Mouse (Mus musculus): Measurements from ENCODE around the gene Ddx6. TPM values are rescaled to one million over a fixed set of nuclear protein-coding genes. Genes with fewer than 3 reads are reported as not detected.
"Not testable (repeated sequence)": the region's sequence is repeated elsewhere in the genome, so short reads cannot be mapped to it uniquely, and the experiment has no call there.

The Ddx6 gene
- polyA plus RNA-seq, 1 experiment from 2014 or later, result 33.8 TPM

- Histone ChIP-seq H3K4me3 (ENCODE audit: low read depth, low read length) (no peak overlapping the region), H3K4me2 (ENCODE audit: low read depth, low read length) (no peak overlapping the region), H3K4me1 (ENCODE audit: control insufficient read depth, insufficient read depth, low read length) (peaks cover 17% of the 10 kb centered on the region), H3K27ac (ENCODE audit: low read depth, low read length) (no peak overlapping the region), H3K27me3 (ENCODE audit: control insufficient read depth, insufficient read depth, low read length) (no peaks in the 10 kb centered on the region), H3K36me3 (ENCODE audit: control insufficient read depth, insufficient read depth, low read length) (no peaks in the 10 kb centered on the region), H3K9ac (replicated peaks; ENCODE audit: low read depth, low read length) (no peak overlapping the region), H3K9me3 (ENCODE audit: control insufficient read depth, low read length) (no peaks in the 10 kb centered on the region)
- ATAC-seq (ENCODE audit: low read depth), result no peak
- WGBS, result 89% methylated on average over 6 of the region's 6 CpGs
Measured at GRCm38 (mm10) chr9:44600801-44601200, 3.9 kb upstream of the Ddx6 start.

- ATAC-seq (ENCODE audit: low read depth), result no peak
- peaks cover 32% of the 10 kb centered on the region for H3K4me1 ChIP-seq (ENCODE audit: control insufficient read depth, insufficient read depth, low read length)
- H3K4me2 ChIP-seq (ENCODE audit: low read depth, low read length), result peak overlapping the region; percentile 85; the same call in 1 of the 2 replicates
- no peak overlapping the region for H3K9ac ChIP-seq (replicated peaks; ENCODE audit: low read depth, low read length)
- H3K9me3 ChIP-seq (ENCODE audit: control insufficient read depth, low read length), result no peaks in the 10 kb centered on the region
- peaks cover 6% of the 10 kb centered on the region for H3K36me3 ChIP-seq (ENCODE audit: control insufficient read depth, insufficient read depth, low read length)
- no peak overlapping the region for H3K27ac ChIP-seq (ENCODE audit: low read depth, low read length)
- H3K27me3 ChIP-seq (ENCODE audit: control insufficient read depth, insufficient read depth, low read length), result no peaks in the 10 kb centered on the region
- 75% methylated on average over 6 of the region's 6 CpGs for WGBS
- no peak overlapping the region; the same call in 1 of the 2 replicates for H3K4me3 ChIP-seq (ENCODE audit: low read depth, low read length)
Measured at GRCm38 (mm10) chr9:44602766-44603165, 1.9 kb upstream of the Ddx6 start.

GRCm38 (mm10) chr9:44603454-44604289 is 1.0 kb upstream of the Ddx6 start:
- H3K27ac ChIP-seq (ENCODE audit: low read depth, low read length), result peak overlapping the region; percentile 99
- H3K9ac ChIP-seq (replicated peaks; ENCODE audit: low read depth, low read length), result peak overlapping the region; percentile 99
- no peaks in the 10 kb centered on the region for H3K27me3 ChIP-seq (ENCODE audit: control insufficient read depth, insufficient read depth, low read length)
- no peaks in the 10 kb centered on the region for H3K9me3 ChIP-seq (ENCODE audit: control insufficient read depth, low read length)
- peak; percentile 75 for ATAC-seq (ENCODE audit: low read depth)
- H3K4me1 ChIP-seq (ENCODE audit: control insufficient read depth, insufficient read depth, low read length), result peaks cover 37% of the 10 kb centered on the region
- H3K4me2 ChIP-seq (ENCODE audit: low read depth, low read length), result peak overlapping the region; percentile 85
- WGBS, result under 1% methylated on average over 38 of the region's 38 CpGs
- H3K36me3 ChIP-seq (ENCODE audit: control insufficient read depth, insufficient read depth, low read length), result peaks cover 12% of the 10 kb centered on the region
- peak overlapping the region; percentile 97 for H3K4me3 ChIP-seq (ENCODE audit: low read depth, low read length)

GRCm38 (mm10) chr9:44604290-44604778 is 358 bp upstream of the Ddx6 start:
- Histone ChIP-seq H3K27ac (ENCODE audit: low read depth, low read length) (peak overlapping the region; percentile 99), H3K27me3 (ENCODE audit: control insufficient read depth, insufficient read depth, low read length) (no peaks in the 10 kb centered on the region), H3K4me2 (ENCODE audit: low read depth, low read length) (peak overlapping the region; percentile 85), H3K9me3 (ENCODE audit: control insufficient read depth, low read length) (no peaks in the 10 kb centered on the region), H3K36me3 (ENCODE audit: control insufficient read depth, insufficient read depth, low read length) (peaks cover 12% of the 10 kb centered on the region), H3K9ac (replicated peaks; ENCODE audit: low read depth, low read length) (peak overlapping the region; percentile 99), H3K4me3 (ENCODE audit: low read depth, low read length) (peak overlapping the region; percentile 97), H3K4me1 (ENCODE audit: control insufficient read depth, insufficient read depth, low read length) (peaks cover 36% of the 10 kb centered on the region)
- peak; percentile 79 for ATAC-seq (ENCODE audit: low read depth)
- under 1% methylated on average over 45 of the region's 65 CpGs for WGBS

- H3K27me3 ChIP-seq (ENCODE audit: control insufficient read depth, insufficient read depth, low read length), result no peaks in the 10 kb centered on the region
- H3K27ac ChIP-seq (ENCODE audit: low read depth, low read length), result peak overlapping the region; percentile 99
- peak overlapping the region; percentile 72 for H3K4me2 ChIP-seq (ENCODE audit: low read depth, low read length)
- 1% methylated on average over 13 of the region's 13 CpGs for WGBS
- ATAC-seq (ENCODE audit: low read depth), result no peak
- peaks cover 17% of the 10 kb centered on the region for H3K36me3 ChIP-seq (ENCODE audit: control insufficient read depth, insufficient read depth, low read length)
- peak overlapping the region; percentile 99 for H3K9ac ChIP-seq (replicated peaks; ENCODE audit: low read depth, low read length)
- no peaks in the 10 kb centered on the region for H3K9me3 ChIP-seq (ENCODE audit: control insufficient read depth, low read length)
- H3K4me3 ChIP-seq (ENCODE audit: low read depth, low read length), result peak overlapping the region; percentile 97
- H3K4me1 ChIP-seq (ENCODE audit: control insufficient read depth, insufficient read depth, low read length), result peaks cover 36% of the 10 kb centered on the region
Measured at GRCm38 (mm10) chr9:44605616-44606165, 999 bp downstream of the Ddx6 start.

- H3K4me3 ChIP-seq (ENCODE audit: low read depth, low read length), result peak overlapping the region; percentile 97
- H3K9ac ChIP-seq (replicated peaks; ENCODE audit: low read depth, low read length), result no peak overlapping the region
- H3K4me1 ChIP-seq (ENCODE audit: control insufficient read depth, insufficient read depth, low read length), result peaks cover 36% of the 10 kb centered on the region
- peaks cover 21% of the 10 kb centered on the region for H3K36me3 ChIP-seq (ENCODE audit: control insufficient read depth, insufficient read depth, low read length)
- no peaks in the 10 kb centered on the region for H3K9me3 ChIP-seq (ENCODE audit: control insufficient read depth, low read length)
- H3K27me3 ChIP-seq (ENCODE audit: control insufficient read depth, insufficient read depth, low read length), result no peaks in the 10 kb centered on the region
- H3K27ac ChIP-seq (ENCODE audit: low read depth, low read length), result no peak overlapping the region
- no peak for ATAC-seq (ENCODE audit: low read depth)
- peak overlapping the region; percentile 72 for H3K4me2 ChIP-seq (ENCODE audit: low read depth, low read length)
- 66% methylated on average over 4 of the region's 4 CpGs for WGBS
Measured at GRCm38 (mm10) chr9:44606646-44607045, 2.0 kb downstream of the Ddx6 start.

- 55% methylated on average over 4 of the region's 4 CpGs for WGBS
- no peak overlapping the region for H3K27ac ChIP-seq (ENCODE audit: low read depth, low read length)
- no peaks in the 10 kb centered on the region for H3K9me3 ChIP-seq (ENCODE audit: control insufficient read depth, low read length)
- peaks cover 24% of the 10 kb centered on the region for H3K36me3 ChIP-seq (ENCODE audit: control insufficient read depth, insufficient read depth, low read length)
- peaks cover 36% of the 10 kb centered on the region for H3K4me1 ChIP-seq (ENCODE audit: control insufficient read depth, insufficient read depth, low read length)
- peak overlapping the region; percentile 33 for H3K4me2 ChIP-seq (ENCODE audit: low read depth, low read length)
- no peak for ATAC-seq (ENCODE audit: low read depth)
- no peaks in the 10 kb centered on the region for H3K27me3 ChIP-seq (ENCODE audit: control insufficient read depth, insufficient read depth, low read length)
- peak overlapping the region; percentile 6; the same call in 1 of the 2 replicates for H3K4me3 ChIP-seq (ENCODE audit: low read depth, low read length)
- H3K9ac ChIP-seq (replicated peaks; ENCODE audit: low read depth, low read length), result no peak overlapping the region
Measured at GRCm38 (mm10) chr9:44607306-44607705, 2.6 kb downstream of the Ddx6 start.

- H3K4me3 ChIP-seq (ENCODE audit: low read depth, low read length), result no peak overlapping the region
- H3K36me3 ChIP-seq (ENCODE audit: control insufficient read depth, insufficient read depth, low read length), result peaks cover 45% of the 10 kb centered on the region
- no peak overlapping the region for H3K27ac ChIP-seq (ENCODE audit: low read depth, low read length)
- peaks cover 29% of the 10 kb centered on the region for H3K4me1 ChIP-seq (ENCODE audit: control insufficient read depth, insufficient read depth, low read length)
- no peak for ATAC-seq (ENCODE audit: low read depth)
- no peak overlapping the region for H3K9ac ChIP-seq (replicated peaks; ENCODE audit: low read depth, low read length)
- H3K4me2 ChIP-seq (ENCODE audit: low read depth, low read length), result no peak overlapping the region
- H3K9me3 ChIP-seq (ENCODE audit: control insufficient read depth, low read length), result no peaks in the 10 kb centered on the region
- 97% methylated on average over 25 of the region's 25 CpGs for WGBS
- H3K27me3 ChIP-seq (ENCODE audit: control insufficient read depth, insufficient read depth, low read length), result no peaks in the 10 kb centered on the region
Measured at GRCm38 (mm10) chr9:44610371-44610770, 5.7 kb downstream of the Ddx6 start.

GRCm38 (mm10) chr9:44613081-44613480 is 8.4 kb downstream of the Ddx6 start:
- H3K4me2 ChIP-seq (ENCODE audit: low read depth, low read length); H3K27ac ChIP-seq (ENCODE audit: low read depth, low read length); H3K4me3 ChIP-seq (ENCODE audit: low read depth, low read length); H3K9ac ChIP-seq (replicated peaks; ENCODE audit: low read depth, low read length); H3K9me3 ChIP-seq (ENCODE audit: control insufficient read depth, low read length); ATAC-seq (ENCODE audit: low read depth); H3K27me3 ChIP-seq (ENCODE audit: control insufficient read depth, insufficient read depth, low read length): not testable (repeated sequence)
- Histone ChIP-seq H3K4me1 (ENCODE audit: control insufficient read depth, insufficient read depth, low read length) (peaks cover 11% of the 10 kb centered on the region), H3K36me3 (ENCODE audit: control insufficient read depth, insufficient read depth, low read length) (peaks cover 59% of the 10 kb centered on the region)
- 80% methylated on average over 1 of the region's 1 CpGs for whole genome bisulfite sequencing
